Mouse (Mus musculus) midbrain, embryonic 15.5 days (tissue): ENCODE measurements around the gene Scyl2. TPM values are rescaled to one million over a fixed set of nuclear protein-coding genes. Genes with fewer than 3 reads are reported as not detected.

Experiments
- ATAC-seq: fragments of 200-750 bp; cut with Nextera tagmentation; replicated peaks from 2 replicates; pipeline ENCODE4 v1.8.0; 2017; ENCODE audit warnings: moderate TSS enrichment
- H3K27ac ChIP-seq: fragments of 300-500 bp; sonication (generic); 2 replicates; pipeline ENCODE4 v1.5.1; 2015; ENCODE audit warnings: mild to moderate bottlenecking, inconsistent platforms
- H3K27me3 ChIP-seq: fragments of 300-500 bp; sonication (generic); replicated peaks from 2 replicates; pipeline ENCODE4 v1.6.1; 2015; ENCODE audit warnings: inconsistent platforms
- H3K36me3 ChIP-seq: fragments of 300-500 bp; sonication (generic); replicated peaks from 2 replicates; pipeline ENCODE4 v1.6.1; 2015; ENCODE audit warnings: inconsistent platforms
- H3K4me1 ChIP-seq: fragments of 300-500 bp; sonication (generic); 2 replicates; pipeline ENCODE4 v1.6.1; 2015; ENCODE audit warnings: inconsistent platforms
- H3K4me2 ChIP-seq: fragments of 300-500 bp; sonication (generic); 2 replicates; pipeline ENCODE4 v1.6.1; 2015; ENCODE audit warnings: inconsistent platforms, mild to moderate bottlenecking, moderate library complexity
- H3K4me3 ChIP-seq: fragments of 300-500 bp; sonication (generic); 2 replicates; pipeline ENCODE4 v1.5.1; 2015; ENCODE audit warnings: mild to moderate bottlenecking, inconsistent platforms
- H3K9ac ChIP-seq: fragments of 300-500 bp; sonication (generic); 2 replicates; pipeline ENCODE4 v1.6.1; 2015; ENCODE audit warnings: mild to moderate bottlenecking, inconsistent platforms
- H3K9me3 ChIP-seq: fragments of 300-500 bp; sonication (generic); 2 replicates; pipeline ENCODE4 v1.6.1; 2016; ENCODE audit warnings: inconsistent platforms
- WGBS: fragments of 180-500 bp; shearing (Covaris S2); methylation state at CpG from one replicate; pipeline ENCODE4 v1.1.7; 2015; ENCODE audit warnings: mixed read lengths; 5-methylcytosine and 5-hydroxymethylcytosine counted together
- polyA plus RNA-seq: library from polyadenylated mRNA; unstranded; fragments of >200 nt; fragmentation: Nextera tagmentation; extraction: Ambion mirVana; gene quantifications from 2 replicates; pipeline ENCODE4 v1.2.1, GENCODE M21; 2015

Scyl2 gene
- polyA plus RNA-seq, 1 experiment from 2014 or later = 10.1 TPM

GRCm38 (mm10) chr10:89630052-89630451 is 56.0 kb downstream of the Scyl2 start:
- Histone ChIP-seq H3K9ac (no peak overlapping the region), H3K4me1 (no peaks in the 10 kb centered on the region), H3K36me3 (no peaks in the 10 kb centered on the region), H3K27ac (no peak overlapping the region), H3K9me3 (no peaks in the 10 kb centered on the region), H3K4me3 (no peak overlapping the region), H3K27me3 (no peaks in the 10 kb centered on the region), H3K4me2 (no peak overlapping the region)
- 28% methylated on average over 3 of the region's 3 CpGs for WGBS
- ATAC-seq = peak; percentile 83

GRCm38 (mm10) chr10:89626714-89627113 is 59.4 kb downstream of the Scyl2 start:
- Histone ChIP-seq H3K4me3 (no peak overlapping the region), H3K4me1 (no peaks in the 10 kb centered on the region), H3K4me2 (no peak overlapping the region), H3K27ac (no peak overlapping the region), H3K36me3 (no peaks in the 10 kb centered on the region), H3K27me3 (no peaks in the 10 kb centered on the region), H3K9ac (no peak overlapping the region), H3K9me3 (no peaks in the 10 kb centered on the region)
- WGBS = 94% methylated on average over 2 of the region's 2 CpGs
- no peak for ATAC-seq

- Histone ChIP-seq H3K9ac (no peak overlapping the region), H3K4me1 (peaks cover 4% of the 10 kb centered on the region; the same call in 1 of the 2 replicates), H3K27ac (no peak overlapping the region), H3K4me3 (no peak overlapping the region), H3K36me3 (no peaks in the 10 kb centered on the region), H3K27me3 (no peaks in the 10 kb centered on the region), H3K4me2 (no peak overlapping the region), H3K9me3 (no peaks in the 10 kb centered on the region)
- ATAC-seq = no peak
- 93% methylated on average over 2 of the region's 2 CpGs for WGBS
These were observed 61.9 kb downstream of the Scyl2 start for GRCm38 (mm10) chr10:89624196-89624595.

GRCm38 (mm10) chr10:89621129-89621528 is 65.0 kb downstream of the Scyl2 start, which contains the start of gene Slc17a8:
TSS of gene Slc17a8 (minus strand) at chr10:89621253.
- Histone ChIP-seq H3K27me3 (no peaks in the 10 kb centered on the region), H3K4me1 (peaks cover 4% of the 10 kb centered on the region; the same call in 1 of the 2 replicates), H3K9me3 (no peaks in the 10 kb centered on the region), H3K4me3 (no peak within 1 kb of the TSS), H3K27ac (no peak within 1 kb of the TSS), H3K36me3 (no peaks in the 10 kb centered on the region), H3K4me2 (peak within 1 kb of the TSS; percentile 25; the same call in 1 of the 2 replicates), H3K9ac (no peak within 1 kb of the TSS)
- peak; percentile 52; the same call in 1 of the 2 replicates for ATAC-seq
- WGBS = 19% methylated on average over 7 of the region's 7 CpGs

- no peak overlapping the region for H3K4me3 ChIP-seq
- ATAC-seq = no peak
- no peak overlapping the region for H3K9ac ChIP-seq
- no peaks in the 10 kb centered on the region for H3K36me3 ChIP-seq
- H3K27me3 ChIP-seq = no peaks in the 10 kb centered on the region
- H3K9me3 ChIP-seq = no peaks in the 10 kb centered on the region
- WGBS = 88% methylated on average over 5 of the region's 5 CpGs
- H3K4me1 ChIP-seq = no peaks in the 10 kb centered on the region
- no peak overlapping the region for H3K4me2 ChIP-seq
- H3K27ac ChIP-seq = no peak overlapping the region
These were observed 86.8 kb downstream of the Scyl2 start for GRCm38 (mm10) chr10:89599311-89599710.

GRCm38 (mm10) chr10:89597275-89597674 is 88.8 kb downstream of the Scyl2 start:
- Histone ChIP-seq H3K9ac (no peak overlapping the region), H3K9me3 (no peaks in the 10 kb centered on the region), H3K4me3 (no peak overlapping the region), H3K27me3 (no peaks in the 10 kb centered on the region), H3K27ac (no peak overlapping the region), H3K4me2 (no peak overlapping the region), H3K4me1 (peaks cover 3% of the 10 kb centered on the region; the same call in 1 of the 2 replicates), H3K36me3 (no peaks in the 10 kb centered on the region)
- WGBS = 88% methylated on average over 4 of the region's 4 CpGs
- ATAC-seq = no peak

GRCm38 (mm10) chr10:89595935-89596334 is 90.2 kb downstream of the Scyl2 start:
- H3K4me1 ChIP-seq = peaks cover 3% of the 10 kb centered on the region; the same call in 1 of the 2 replicates

GRCm38 (mm10) chr10:89595514-89595913 is 90.6 kb downstream of the Scyl2 start:
- no peak for ATAC-seq
- no peaks in the 10 kb centered on the region for H3K9me3 ChIP-seq
- H3K4me2 ChIP-seq = no peak overlapping the region
- no peaks in the 10 kb centered on the region for H3K27me3 ChIP-seq
- peaks cover 3% of the 10 kb centered on the region; the same call in 1 of the 2 replicates for H3K4me1 ChIP-seq
- no peak overlapping the region for H3K9ac ChIP-seq
- 95% methylated on average over 1 of the region's 1 CpGs for WGBS
- H3K36me3 ChIP-seq = no peaks in the 10 kb centered on the region
- H3K27ac ChIP-seq = no peak overlapping the region
- H3K4me3 ChIP-seq = no peak overlapping the region

More at GRCm38 (mm10) chr10:89595935-89596334, 90.2 kb downstream of the Scyl2 start:
- H3K9ac ChIP-seq = no peak overlapping the region
- H3K27me3 ChIP-seq = no peaks in the 10 kb centered on the region
- H3K9me3 ChIP-seq = no peaks in the 10 kb centered on the region
- no peak overlapping the region for H3K4me2 ChIP-seq
- no peak overlapping the region for H3K4me3 ChIP-seq
- 96% methylated on average over 5 of the region's 5 CpGs for WGBS
- no peaks in the 10 kb centered on the region for H3K36me3 ChIP-seq
- H3K27ac ChIP-seq = no peak overlapping the region
- no peak for ATAC-seq

- no peaks in the 10 kb centered on the region for H3K9me3 ChIP-seq
- H3K36me3 ChIP-seq = no peaks in the 10 kb centered on the region
- H3K27me3 ChIP-seq = no peaks in the 10 kb centered on the region
- ATAC-seq = no peak
- WGBS = 87% methylated on average over 4 of the region's 4 CpGs
- H3K4me2 ChIP-seq = no peak overlapping the region
- no peak overlapping the region for H3K27ac ChIP-seq
- no peak overlapping the region for H3K4me3 ChIP-seq
- H3K9ac ChIP-seq = no peak overlapping the region
- peaks cover 3% of the 10 kb centered on the region; the same call in 1 of the 2 replicates for H3K4me1 ChIP-seq
These were observed 91.8 kb downstream of the Scyl2 start for GRCm38 (mm10) chr10:89594309-89594708.

- 33% methylated on average over 4 of the region's 4 CpGs for WGBS
- no peak overlapping the region for H3K4me2 ChIP-seq
These were observed 93.3 kb downstream of the Scyl2 start for GRCm38 (mm10) chr10:89592797-89593196.

GRCm38 (mm10) chr10:89589877-89590276 is 96.2 kb downstream of the Scyl2 start:
- Histone ChIP-seq H3K27me3 (no peaks in the 10 kb centered on the region), H3K9ac (no peak overlapping the region), H3K27ac (no peak overlapping the region), H3K4me1 (peaks cover 3% of the 10 kb centered on the region; the same call in 1 of the 2 replicates), H3K4me3 (no peak overlapping the region), H3K4me2 (no peak overlapping the region), H3K9me3 (no peaks in the 10 kb centered on the region), H3K36me3 (no peaks in the 10 kb centered on the region)
- ATAC-seq = no peak
- 100% methylated on average over 1 of the region's 1 CpGs for WGBS

More at GRCm38 (mm10) chr10:89592797-89593196, 93.3 kb downstream of the Scyl2 start:
- H3K27me3 ChIP-seq = no peaks in the 10 kb centered on the region
- ATAC-seq = peak; percentile 82
- no peaks in the 10 kb centered on the region for H3K9me3 ChIP-seq
- no peak overlapping the region for H3K9ac ChIP-seq
- no peak overlapping the region for H3K4me3 ChIP-seq
- no peak overlapping the region for H3K27ac ChIP-seq
- peaks cover 3% of the 10 kb centered on the region; the same call in 1 of the 2 replicates for H3K4me1 ChIP-seq
- no peaks in the 10 kb centered on the region for H3K36me3 ChIP-seq
